Mouse (Mus musculus) adrenal gland, postnatal 36 days (tissue): ENCODE results near the gene Clstn3. TPM values are rescaled to one million over a fixed set of nuclear protein-coding genes. Genes with fewer than 3 reads are reported as not detected.

Experiments used
- DNase-seq, 2 experiments: peaks; one replicate each; pipeline ENCODE4 v3.0.0; 2021; ENCODE audit warnings: mixed read lengths in 1 of 2
- total RNA-seq, 2 experiments: library from RNA; stranded (reverse); gene quantifications; 2 replicates each; pipeline ENCODE4 v1.2.3; 2021

Gene Clstn3
- total RNA-seq, 2 experiments from 2014 or later = 54.9 to 78.2 TPM

DNA sequence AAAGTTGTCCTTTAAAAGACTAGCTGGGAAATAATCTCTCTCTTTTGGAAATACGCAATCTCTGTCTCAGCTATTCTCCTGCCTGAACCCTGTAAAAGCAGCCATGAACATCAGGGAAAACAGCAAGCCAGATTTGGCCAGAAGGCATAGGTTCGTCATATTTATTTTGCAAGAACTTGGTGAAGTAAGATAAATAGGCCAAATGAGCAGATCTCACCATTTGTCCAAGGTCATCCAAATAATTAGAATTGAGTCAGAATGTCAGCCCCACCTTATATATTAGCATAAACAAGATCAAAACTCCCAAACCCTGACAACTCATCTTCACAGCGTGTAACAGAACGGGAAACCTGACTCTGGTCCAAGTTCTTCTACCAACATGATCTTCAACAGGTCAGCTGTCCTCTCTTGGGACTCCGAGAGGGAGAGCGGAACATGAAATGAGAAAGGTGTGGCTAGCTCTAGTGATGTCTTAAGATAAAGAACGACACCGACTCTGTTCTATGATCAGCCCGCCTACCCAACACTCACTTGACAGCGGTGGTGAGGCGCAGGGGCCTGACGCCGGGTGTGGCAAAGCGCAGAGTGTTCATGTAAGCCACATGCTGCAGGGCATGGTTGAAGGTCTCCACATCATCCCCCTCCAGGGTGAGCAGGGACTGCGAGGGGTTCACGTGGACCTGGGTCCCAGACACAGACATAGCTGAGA is 15.5 kb downstream of the Clstn3 start:
- no peak for DNase-seq

DNA sequence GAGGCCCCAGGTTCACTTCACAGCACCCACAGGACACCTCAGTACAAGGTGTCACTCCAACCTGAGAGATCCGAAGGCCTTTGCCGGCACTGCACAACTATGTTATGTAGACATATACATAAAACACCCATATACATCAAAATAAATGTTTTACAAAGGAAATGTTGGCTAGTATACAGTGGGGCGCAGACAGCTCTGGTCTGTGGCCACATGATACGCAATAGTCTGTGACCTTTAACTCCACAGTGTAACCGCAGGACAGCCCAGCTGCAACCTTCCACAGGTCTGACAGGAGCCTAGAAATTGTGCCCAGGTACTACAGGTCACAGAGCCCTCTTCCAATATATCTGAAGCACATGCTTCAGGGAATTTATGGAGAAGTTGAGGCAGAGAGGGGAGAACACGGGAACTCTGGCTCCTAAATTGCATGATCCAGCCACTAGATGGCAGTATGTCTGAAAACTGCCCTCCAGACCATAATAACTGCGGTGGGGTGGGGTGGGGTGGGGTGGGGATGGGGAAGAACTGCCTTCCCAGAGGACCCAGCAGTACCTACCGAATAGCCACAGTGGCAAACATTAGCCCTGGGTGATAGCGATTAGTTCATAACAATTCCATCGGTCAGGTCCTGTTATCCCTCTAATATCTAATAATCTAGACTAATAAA is 16.3 kb downstream of the Clstn3 start:
- no peak for DNase-seq

DNA sequence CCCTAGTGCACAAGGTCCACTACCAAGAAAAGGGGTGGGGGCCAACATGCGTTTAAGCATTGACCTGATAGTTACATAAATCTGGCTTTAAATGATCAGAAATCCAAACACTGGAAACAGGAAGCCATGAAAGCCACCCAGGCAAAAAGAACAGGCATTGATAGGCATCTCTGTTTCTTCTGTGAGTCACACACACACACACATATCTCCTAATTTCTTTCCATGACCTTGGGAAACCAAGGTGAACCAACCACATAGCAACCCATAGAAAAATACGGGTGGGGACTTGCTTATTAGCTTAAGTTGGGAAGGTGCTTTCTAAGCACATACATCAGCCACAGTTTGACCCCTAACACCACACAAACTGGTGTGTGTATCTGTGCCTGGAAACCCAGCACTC is 17.2 kb downstream of the Clstn3 start:
- no peak for DNase-seq

DNA sequence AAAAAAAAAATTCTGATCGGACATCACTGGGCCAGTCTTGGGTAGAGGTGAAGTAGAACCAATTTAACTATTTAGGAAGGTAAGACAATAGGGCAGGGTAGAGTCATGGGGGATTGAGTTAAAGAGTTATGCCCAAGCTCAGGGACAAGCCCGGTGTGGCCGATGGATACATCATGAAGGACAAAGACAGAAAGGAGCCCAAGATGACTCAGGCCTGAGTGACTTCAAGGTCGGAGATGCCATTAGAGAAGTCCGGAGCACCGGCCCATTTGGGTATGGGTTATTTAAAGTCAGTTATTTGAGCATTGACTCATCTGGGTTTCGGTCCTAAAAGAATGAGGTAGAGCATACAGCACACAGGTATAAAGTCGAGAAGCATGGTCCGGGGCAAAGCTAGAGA is 18.1 kb downstream of the Clstn3 start:
- peak in 1 of 2 experiments; percentile 40 for DNase-seq

DNA sequence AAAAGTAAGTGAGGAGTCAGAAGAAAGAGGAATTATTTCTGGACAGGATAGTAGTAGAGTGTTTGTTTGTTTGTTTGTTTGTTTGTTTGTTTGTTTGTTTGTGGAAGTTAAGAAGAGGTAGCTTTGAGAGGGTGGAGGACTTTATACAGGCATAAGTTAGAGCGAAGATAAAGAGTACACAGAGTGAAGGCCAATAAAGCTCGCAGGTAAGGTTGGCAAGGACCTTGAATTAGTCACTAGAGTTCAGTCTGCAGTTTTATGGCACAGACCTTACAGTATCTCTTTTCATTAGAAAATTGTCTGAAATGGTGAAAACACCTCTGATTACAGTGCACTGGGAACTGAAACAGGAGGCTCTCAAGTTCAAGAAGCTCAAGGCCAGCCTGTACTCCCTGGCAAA is 18.6 kb downstream of the Clstn3 start:
- DNase-seq = no peak

DNA sequence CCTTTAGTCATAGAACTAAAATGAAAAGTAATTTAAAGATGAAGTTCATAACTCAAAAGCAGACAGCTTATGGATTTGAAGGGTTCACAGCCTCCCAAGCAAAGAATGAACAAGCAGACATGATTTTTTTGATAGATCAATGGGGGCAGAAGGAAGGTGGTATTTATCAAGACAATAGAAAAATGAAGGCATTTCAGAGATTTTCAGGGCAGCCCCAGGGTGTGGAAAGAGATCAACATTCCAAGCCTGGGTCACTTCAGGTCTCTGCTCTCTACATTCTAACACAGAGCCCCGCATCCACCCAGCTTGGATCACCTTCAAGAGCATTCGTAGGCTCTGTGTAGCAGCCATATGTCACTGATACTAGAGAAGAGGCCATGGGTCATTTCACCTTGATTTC is 21.3 kb downstream of the Clstn3 start:
- DNase-seq = no peak

DNA sequence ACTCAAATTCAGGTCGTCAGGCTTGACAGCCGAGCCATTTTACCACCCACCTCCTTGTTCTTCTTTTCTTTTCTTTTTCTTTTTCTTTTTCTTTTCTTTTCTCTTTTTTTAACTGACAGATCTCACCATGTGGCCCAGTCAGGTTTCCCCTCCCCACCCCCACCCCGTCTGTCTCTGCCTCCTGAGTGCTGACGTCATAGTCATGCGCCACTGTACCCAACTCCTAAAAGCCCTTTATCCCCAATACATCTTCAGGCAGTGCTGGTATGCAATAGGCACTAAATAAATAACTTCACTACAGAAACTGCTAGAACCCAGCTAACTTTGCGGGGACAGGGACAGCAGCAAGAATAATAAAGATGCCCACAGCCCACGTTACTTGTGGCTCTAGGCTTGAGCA is 28.3 kb downstream of the Clstn3 start:
- no peak for DNase-seq

DNA sequence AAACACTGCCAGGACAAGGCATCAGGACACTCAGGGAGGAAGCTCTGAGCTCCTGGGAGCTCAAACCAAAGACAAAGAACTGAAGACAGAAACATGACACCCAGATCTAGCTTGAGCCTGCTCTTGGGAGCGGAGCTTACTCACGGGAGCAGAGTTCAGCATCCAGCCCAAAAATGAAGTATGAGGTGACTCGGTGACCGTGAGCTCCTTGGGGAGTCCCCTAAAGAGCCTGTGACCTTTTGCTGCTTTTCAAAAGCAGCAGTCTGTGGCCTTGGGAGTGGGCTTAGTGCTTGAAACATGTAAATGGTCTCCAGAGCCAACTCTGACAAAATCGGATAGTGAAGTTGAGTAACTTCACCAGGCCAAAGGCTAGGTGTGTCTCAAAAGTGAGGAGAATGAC is 29.4 kb downstream of the Clstn3 start:
- DNase-seq = peak; percentile 43 to 60

DNA sequence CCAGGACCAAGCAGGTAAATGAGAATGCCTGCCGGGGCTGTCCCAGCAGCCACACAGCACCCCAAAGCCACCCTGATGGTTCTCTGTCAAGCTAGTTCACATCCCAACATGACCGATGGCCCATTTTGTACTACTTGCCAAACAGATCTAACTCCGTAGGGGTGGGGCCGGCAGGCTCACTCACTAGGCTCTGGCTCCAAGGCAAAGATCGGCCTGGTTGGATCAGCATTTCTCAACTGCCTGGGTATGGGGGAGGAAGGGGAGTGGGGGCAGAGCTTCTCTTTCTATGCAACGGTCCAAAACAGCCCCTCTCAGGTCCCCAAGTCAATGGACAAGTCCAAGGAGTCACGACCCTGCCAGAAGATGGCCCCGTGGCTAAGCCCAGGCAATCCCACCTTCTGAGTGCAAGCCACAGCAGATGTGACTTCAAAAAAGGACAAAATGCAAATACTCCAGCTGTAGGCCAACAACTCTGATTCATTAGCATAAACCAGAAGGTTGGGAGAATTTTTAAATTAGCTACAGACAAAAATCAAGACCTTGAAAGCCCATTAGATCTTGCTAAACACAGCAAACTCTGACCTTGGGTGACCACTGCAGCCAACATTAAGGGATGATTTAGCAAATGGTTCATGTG is 30.8 kb downstream of the Clstn3 start:
- peak in 1 of 2 experiments; percentile 37 for DNase-seq

DNA sequence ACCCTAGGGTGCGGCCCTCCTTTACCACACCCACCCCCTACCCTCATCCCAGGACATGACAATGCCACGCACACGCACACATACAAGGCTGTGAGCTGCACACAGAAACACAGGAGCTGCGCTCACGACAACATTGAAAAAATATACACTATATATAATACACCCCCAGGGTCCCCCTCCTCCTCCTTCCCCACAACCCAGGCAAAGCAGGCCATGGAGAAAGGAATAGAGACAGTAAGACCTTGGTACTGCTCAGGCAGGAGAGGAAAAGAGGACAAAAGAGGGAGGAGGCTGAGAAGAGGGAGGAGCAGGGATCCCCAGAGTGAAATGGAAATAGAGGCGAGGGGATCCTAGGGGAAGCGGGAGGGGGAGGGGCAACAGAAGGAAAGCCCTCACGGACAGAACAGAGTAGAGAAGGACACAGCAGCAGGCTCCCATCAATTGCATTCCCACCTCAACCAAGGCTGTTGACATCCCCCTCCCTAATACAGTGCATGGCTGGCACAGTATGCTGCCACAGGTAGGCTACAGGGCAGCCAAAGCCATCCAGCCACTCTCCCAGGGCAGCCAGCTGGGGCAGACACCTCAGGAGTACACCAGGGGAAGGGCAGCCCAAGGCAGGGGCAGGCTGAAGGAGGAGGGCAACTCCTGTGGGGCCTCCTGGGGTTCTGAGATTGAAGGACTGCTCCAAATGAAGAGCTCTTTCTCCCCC is 33.7 kb downstream of the Clstn3 start:
- DNase-seq = no peak

DNA sequence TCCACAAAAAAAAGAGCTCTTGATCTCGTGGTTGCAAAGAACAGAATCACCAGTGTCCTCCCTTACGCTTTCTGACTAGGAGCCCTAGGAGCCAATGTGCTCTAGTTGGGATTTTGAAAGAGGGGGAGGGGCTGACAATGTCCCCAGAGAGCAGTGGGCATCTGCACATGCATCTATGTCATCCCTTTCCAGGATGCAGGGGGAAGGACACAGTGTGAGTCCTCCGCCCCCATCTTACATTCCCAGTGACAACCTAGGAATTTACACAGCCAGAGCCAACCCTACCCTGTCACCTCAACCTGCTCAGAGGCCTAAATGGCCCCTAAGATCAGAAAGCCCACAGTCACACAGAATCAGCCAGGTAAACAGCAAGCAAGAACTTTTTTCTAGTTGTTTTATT is 34.2 kb downstream of the Clstn3 start:
- DNase-seq = no peak

DNA sequence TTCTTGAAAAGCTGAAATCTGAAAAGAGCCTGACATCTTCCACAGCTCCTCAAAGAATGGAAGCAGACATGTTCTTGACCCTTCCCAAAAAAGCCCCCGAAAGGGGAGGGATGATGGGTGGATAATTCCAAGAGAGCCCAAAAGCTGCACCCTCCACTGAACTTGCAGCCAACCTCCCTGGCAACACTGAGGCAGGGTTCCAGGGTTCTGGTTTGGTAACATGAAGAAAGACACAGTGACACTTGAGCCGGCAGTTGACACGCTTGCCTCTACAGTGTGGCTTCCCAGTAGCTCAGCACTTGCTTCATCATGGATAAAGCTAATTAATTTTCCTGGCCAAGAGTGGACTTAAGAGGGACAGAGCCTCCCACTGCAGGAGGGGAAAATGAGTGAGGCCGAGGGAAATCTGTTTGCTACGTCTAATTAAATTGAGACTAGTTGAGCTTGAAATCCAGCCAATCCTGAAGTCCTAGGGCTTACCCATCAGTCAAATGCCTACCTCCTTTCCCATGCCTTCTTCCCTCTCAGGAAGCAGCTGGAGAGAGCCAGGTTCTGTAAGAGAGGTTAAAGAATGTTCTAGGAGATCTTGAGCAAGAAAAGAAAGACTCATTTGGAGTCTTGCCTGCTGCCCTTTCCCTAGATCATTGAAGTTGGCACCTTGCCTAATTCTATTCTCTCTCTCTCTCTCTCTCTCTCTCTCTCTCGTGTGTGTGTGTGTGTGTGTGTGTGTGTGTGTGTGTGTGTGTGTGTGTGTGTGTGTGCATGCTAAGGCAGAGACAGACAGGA is 36.6 kb downstream of the Clstn3 start:
- DNase-seq = no peak

DNA sequence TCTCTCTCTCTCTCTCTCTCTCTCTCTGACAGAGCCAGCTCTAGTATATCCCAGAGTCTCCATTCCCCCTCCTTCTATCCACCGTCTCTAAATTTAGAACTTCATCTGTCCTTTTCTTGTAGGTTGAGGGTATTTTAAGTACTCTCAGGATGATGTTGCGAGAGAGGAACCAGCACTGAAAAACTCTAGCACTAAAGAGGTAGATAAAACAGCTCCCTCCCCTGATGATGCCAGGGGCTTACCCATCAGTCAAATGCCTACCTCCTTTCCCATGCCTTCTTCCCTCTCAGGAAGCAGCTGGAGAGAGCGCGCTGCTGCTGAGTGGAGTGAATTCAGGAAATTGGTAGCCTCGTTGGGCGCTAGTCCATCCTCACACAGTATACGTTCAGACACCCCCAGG is 37.3 kb downstream of the Clstn3 start:
- no peak for DNase-seq

DNA sequence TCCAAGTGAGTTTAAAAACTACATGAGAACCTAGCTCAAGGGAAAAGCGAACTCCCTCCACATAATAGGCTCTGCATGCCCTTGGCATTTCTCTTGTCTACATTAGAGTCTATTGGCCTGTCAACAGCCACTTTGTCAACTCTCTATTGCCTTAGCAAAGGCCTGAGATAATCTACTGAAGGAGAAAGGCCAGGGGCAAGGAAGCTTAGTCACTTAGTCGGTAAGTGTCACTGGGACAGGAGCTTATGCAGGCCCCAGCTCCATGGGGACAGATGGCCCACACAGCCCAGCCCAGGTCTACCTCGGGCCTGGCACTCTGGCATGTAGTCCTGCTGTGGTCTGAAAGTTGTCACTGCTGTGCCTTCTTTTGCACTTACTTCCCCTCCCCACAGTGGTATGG is 38.0 kb downstream of the Clstn3 start:
- peak; percentile 41 to 45 for DNase-seq

DNA sequence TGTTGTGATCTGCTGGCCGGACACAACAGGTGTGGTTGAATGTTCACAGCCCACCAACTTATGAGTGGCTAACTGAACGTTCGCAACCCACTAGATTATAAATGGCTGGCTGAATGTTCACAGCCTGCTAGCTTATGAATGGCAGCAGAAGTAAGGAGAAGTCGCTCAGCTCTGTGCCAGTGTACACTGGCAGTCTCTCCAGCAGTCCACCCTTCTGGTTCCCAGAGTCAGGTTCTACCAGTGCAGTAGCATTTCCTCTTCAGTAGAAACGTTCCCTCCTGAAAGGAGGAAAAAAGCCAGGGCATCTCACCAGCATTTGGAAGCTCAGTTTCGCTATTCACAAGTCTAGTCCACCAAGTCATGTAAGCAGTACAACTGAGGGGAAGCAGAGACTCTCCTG is 39.1 kb downstream of the Clstn3 start:
- no peak for DNase-seq

DNA sequence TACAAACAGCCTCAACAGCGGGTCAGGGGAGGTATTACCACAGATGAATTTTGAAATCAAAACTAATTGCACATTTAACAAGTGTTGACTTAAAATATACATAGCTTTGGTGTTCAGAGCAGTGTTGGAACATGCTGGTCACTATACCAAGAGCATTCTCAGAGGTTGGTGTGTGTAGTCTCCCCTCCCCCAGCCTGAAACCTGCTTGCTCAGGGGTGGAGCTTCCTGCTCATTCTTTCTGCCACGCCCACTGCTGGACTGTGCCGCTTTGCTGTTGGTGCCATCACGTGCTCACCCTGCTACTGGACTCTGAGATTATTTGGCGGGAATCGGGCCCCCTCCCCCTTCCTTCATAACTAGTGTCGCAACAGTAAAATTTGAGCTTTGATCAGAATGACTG is 39.6 kb downstream of the Clstn3 start:
- peak in 1 of 2 experiments; percentile 41 for DNase-seq

DNA sequence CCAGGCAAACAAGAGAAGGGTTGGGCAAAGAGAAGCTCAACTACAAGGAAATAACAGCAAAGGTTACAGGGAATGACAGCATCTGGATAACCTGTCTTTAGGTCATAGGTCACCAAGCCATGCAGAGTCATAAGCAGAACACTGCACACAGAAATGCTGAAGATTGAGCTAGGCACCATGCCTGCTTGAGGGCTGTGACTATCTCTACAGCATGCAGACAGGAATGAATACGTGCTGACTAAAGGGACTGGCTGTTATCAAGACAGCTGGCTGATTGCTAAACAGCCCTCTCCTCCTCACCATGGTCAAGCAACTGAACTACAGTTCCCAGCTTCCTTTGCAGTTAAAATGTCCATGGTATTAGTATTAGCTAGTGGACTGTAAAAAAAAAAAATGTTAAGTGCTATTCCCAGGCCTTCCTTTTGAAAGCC is 40.5 kb downstream of the Clstn3 start:
- no peak for DNase-seq

DNA sequence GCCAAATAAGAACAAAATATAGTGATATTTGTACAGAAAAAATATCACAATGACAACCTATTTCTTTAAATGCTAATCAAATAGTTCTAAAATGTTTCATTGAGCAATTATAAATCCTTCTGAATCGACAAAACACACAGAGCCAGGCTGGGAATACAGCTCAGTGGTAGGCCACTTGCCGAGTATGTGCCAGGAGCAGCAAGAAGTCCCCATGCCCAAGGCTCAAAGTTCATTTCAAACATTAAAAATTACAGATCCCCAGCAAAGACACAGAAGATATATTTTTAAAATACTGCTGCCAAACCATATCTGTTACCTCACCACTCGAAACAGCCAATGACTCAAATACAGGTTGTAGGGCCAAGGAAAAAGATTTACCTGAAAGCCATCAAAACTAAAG is 45.9 kb downstream of the Clstn3 start:
- DNase-seq = no peak

DNA sequence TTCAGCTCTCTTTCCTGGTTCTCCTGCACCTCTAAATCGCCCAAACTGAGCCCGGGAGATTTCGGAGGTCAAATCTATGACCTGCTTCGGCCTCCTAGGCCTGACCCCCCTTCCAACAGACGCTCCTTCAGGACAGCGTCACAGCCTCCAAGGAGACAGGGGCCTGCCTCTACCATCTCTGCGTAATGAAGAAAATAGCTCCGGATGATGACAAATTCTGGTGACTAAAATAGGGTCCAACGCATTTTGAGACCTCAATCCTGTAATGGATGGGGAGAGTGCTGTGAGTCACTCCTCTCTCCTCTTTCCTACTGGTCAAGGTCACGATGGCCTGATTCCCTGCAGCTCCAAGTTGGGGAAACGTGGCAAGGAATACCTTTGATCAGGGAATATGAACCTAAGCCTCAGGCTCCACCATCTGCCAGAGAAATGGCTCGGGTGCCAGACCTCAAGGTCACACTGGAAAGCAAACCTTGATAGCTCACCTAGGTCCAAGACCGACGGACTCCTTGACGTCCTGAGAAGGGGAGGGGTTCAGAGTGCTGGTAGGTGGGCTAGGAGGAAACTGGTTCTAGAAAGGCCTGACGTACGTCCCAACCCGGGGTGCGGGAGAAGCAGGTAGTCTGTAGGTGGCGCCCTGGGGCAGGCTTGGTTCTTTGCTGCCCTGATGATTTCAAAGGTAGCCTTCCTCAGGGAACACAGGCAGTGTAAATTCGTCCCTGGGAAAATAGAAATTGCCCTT is 49.1 kb downstream of the Clstn3 start:
- DNase-seq = peak; percentile 91 to 93

DNA sequence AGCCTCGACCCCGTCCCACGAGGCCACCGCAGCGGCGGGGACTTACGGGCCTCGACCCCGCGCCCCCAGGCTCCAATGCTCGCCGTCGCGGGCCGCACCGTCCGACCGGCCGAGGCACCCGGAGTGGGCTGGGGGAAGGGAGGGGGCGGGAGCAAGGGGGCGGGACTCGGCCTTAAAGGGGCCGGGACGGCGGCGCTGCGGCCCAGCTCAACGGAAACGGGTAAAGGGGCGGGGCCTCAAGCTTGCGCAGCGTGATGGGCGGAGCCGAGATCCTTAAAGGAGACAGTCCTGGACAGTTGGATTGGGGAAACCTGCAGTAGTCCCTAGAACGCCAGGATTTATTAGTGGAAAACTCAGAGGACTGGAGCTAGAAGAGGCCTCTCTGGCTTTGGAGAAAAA is 49.7 kb downstream of the Clstn3 start, which contains the start of gene Pex5:
Pex5 (minus strand) TSS at position 141 of the 399 bp plus-strand sequence.
- DNase-seq = peak; percentile 97 to 98
